Mouse (Mus musculus) heart, adult 11 months (tissue): ENCODE data around the gene Fabp1.

ENCODE experiments used
- DNase-seq: peaks from one replicate; pipeline ENCODE4 v3.0.0; 2022

Gene Fabp1

GRCm38 (mm10) chr6:71199612-71200011 lies at the start of gene Fabp1:
TSS of gene Fabp1 (plus strand) at chr6:71199827.
- peak; percentile 19 for DNase-seq

- peak; percentile 79 for DNase-seq
These were observed 48.5 kb upstream of the Fabp1 start for GRCm38 (mm10) chr6:71151098-71151497.

GRCm38 (mm10) chr6:71153486-71153885 lies 46.1 kb upstream of the Fabp1 start:
- no peak for DNase-seq

GRCm38 (mm10) chr6:71154861-71155260 lies 44.8 kb upstream of the Fabp1 start:
- no peak for DNase-seq

- DNase-seq, result no peak
These were observed 42.8 kb upstream of the Fabp1 start for GRCm38 (mm10) chr6:71156674-71157326.

- DNase-seq, result no peak
These were observed 38.3 kb upstream of the Fabp1 start for GRCm38 (mm10) chr6:71161290-71161689.

- no peak for DNase-seq
These were observed 37.4 kb upstream of the Fabp1 start for GRCm38 (mm10) chr6:71162269-71162668.

GRCm38 (mm10) chr6:71164394-71164793 lies 35.2 kb upstream of the Fabp1 start:
- no peak for DNase-seq

GRCm38 (mm10) chr6:71166551-71167169 lies 33.0 kb upstream of the Fabp1 start:
- DNase-seq, result no peak

GRCm38 (mm10) chr6:71172812-71173580 lies 26.6 kb upstream of the Fabp1 start:
- DNase-seq, result no peak

GRCm38 (mm10) chr6:71180596-71180995 lies 19.0 kb upstream of the Fabp1 start:
- DNase-seq, result no peak

- no peak for DNase-seq
These were observed 14.6 kb upstream of the Fabp1 start for GRCm38 (mm10) chr6:71184941-71185604.

GRCm38 (mm10) chr6:71189578-71189977 lies 10.0 kb upstream of the Fabp1 start:
- peak; percentile 60 for DNase-seq

- DNase-seq, result no peak
These were observed 9.1 kb upstream of the Fabp1 start for GRCm38 (mm10) chr6:71190501-71190900.

GRCm38 (mm10) chr6:71193151-71193740 lies 6.4 kb upstream of the Fabp1 start:
- DNase-seq, result no peak

GRCm38 (mm10) chr6:71196107-71196506 lies 3.5 kb upstream of the Fabp1 start:
- peak; percentile 17 for DNase-seq

- peak; percentile 90 for DNase-seq
These were observed 1.7 kb upstream of the Fabp1 start for GRCm38 (mm10) chr6:71197636-71198535.

- no peak for DNase-seq
These were observed 2.3 kb downstream of the Fabp1 start for GRCm38 (mm10) chr6:71201925-71202324.

- peak; percentile 83 for DNase-seq
These were observed 4.0 kb downstream of the Fabp1 start for GRCm38 (mm10) chr6:71203674-71204073.

GRCm38 (mm10) chr6:71204166-71204565 lies 4.5 kb downstream of the Fabp1 start:
- peak; percentile 75 for DNase-seq

- peak; percentile 40 for DNase-seq
These were observed 9.1 kb downstream of the Fabp1 start for GRCm38 (mm10) chr6:71208691-71209090.

GRCm38 (mm10) chr6:71211917-71212316 lies 12.3 kb downstream of the Fabp1 start:
- DNase-seq, result peak; percentile 89
